Mouse (Mus musculus) heart, embryonic 14.5 days (tissue): ENCODE data around the gene Epc2. TPM values are rescaled to one million over a fixed set of nuclear protein-coding genes. Genes with fewer than 3 reads are reported as not detected.

ENCODE experiments used
- ATAC-seq: fragments of 200-750 bp; cut with Nextera tagmentation; 2 replicates; pipeline ENCODE4 v1.8.0; 2017; ENCODE audit warnings: low read depth, moderate TSS enrichment; ENCODE audit not compliant: insufficient number of reproducible peaks, insufficient read depth, low FRiP score
- H3K27ac ChIP-seq, 2 experiments: fragments of 200-500 bp in 1 of 2; fragments of 300-500 bp in 1 of 2; sonication (generic) in 1 of 2; replicated peaks in 1 of 2; 2 replicates each; pipeline ENCODE4 v1.5.1; 2012 to 2014; ENCODE audit warnings: low read depth in 2 of 2, low read length in 2 of 2, control low read depth in 1 of 2, mild to moderate bottlenecking in 1 of 2, mixed read lengths in 1 of 2; ENCODE audit not compliant: control insufficient read depth in 1 of 2, insufficient read depth in 1 of 2
- H3K27me3 ChIP-seq: fragments of 300-500 bp; sonication (generic); 2 replicates; pipeline ENCODE4 v1.6.1; 2014; ENCODE audit warnings: mild to moderate bottlenecking, low read length, control low read depth; ENCODE audit not compliant: control insufficient read depth, insufficient read depth
- H3K36me3 ChIP-seq: fragments of 300-500 bp; sonication (generic); 2 replicates; pipeline ENCODE4 v1.6.1; 2014; ENCODE audit warnings: mild to moderate bottlenecking, control low read depth, low read length, mixed read lengths; ENCODE audit not compliant: control insufficient read depth, insufficient read depth
- H3K4me1 ChIP-seq, 2 experiments: fragments of 200-500 bp in 1 of 2; fragments of 300-500 bp in 1 of 2; sonication (generic) in 1 of 2; 2 replicates each; pipeline ENCODE4 v1.6.1; 2012 to 2014; ENCODE audit warnings: low read length in 2 of 2, control low read depth in 1 of 2, mixed read lengths in 1 of 2; ENCODE audit not compliant: control insufficient read depth in 2 of 2, insufficient read depth in 2 of 2
- H3K4me2 ChIP-seq: fragments of 300-500 bp; sonication (generic); 2 replicates; pipeline ENCODE4 v1.6.1; 2014; ENCODE audit warnings: mild to moderate bottlenecking, low read length
- H3K4me3 ChIP-seq, 2 experiments: fragments of 200-500 bp in 1 of 2; fragments of 300-500 bp in 1 of 2; sonication (generic) in 1 of 2; 2 replicates each; pipeline ENCODE4 v1.5.1; 2012 to 2014; ENCODE audit warnings: low read length in 2 of 2, mild to moderate bottlenecking in 2 of 2, control low read depth in 1 of 2, low read depth in 1 of 2, moderate library complexity in 1 of 2; ENCODE audit not compliant: control insufficient read depth in 1 of 2, insufficient read depth in 1 of 2
- H3K9ac ChIP-seq: fragments of 300-500 bp; sonication (generic); 2 replicates; pipeline ENCODE4 v1.6.1; 2014; ENCODE audit warnings: mild to moderate bottlenecking, low read length
- H3K9me3 ChIP-seq: fragments of 300-500 bp; sonication (generic); 2 replicates; pipeline ENCODE4 v1.6.1; 2016; ENCODE audit warnings: low read length, control low read depth; ENCODE audit not compliant: control insufficient read depth
- WGBS: fragments of 180-500 bp; shearing (Covaris S2); extraction: QIAGEN DNeasy Blood & Tissue Kit; methylation state at CpG from one replicate; pipeline ENCODE4 v1.1.7; 2014; 5-methylcytosine and 5-hydroxymethylcytosine counted together
- polyA plus RNA-seq: library from polyadenylated mRNA; unstranded; fragments of >200 nt; fragmentation: Nextera tagmentation; extraction: Ambion mirVana; gene quantifications from 2 replicates; pipeline ENCODE4 v1.2.1, GENCODE M21; 2014

Epc2 gene
- polyA plus RNA-seq, 1 experiment from 2014 or later, result 7.3 TPM

GRCm38 (mm10) chr2:49570778-49571101, 119.5 kb downstream of the Epc2 start:
- ATAC-seq, result no peak
- Histone ChIP-seq H3K36me3 (no peaks in the 10 kb centered on the region), H3K9me3 (no peaks in the 10 kb centered on the region), H3K4me3 (no peak overlapping the region), H3K4me2 (0 out of 2 replicates have a peak overlapping the region, but pooled peaks have one; percentile 13), H3K27me3 (no peaks in the 10 kb centered on the region), H3K4me1 (peaks cover 15 to 21% of the 10 kb centered on the region in 2 experiments), H3K27ac (no peak overlapping the region), H3K9ac (no peak overlapping the region)
- WGBS, result 44% methylated on average over 6 of the region's 6 CpGs

DNA sequence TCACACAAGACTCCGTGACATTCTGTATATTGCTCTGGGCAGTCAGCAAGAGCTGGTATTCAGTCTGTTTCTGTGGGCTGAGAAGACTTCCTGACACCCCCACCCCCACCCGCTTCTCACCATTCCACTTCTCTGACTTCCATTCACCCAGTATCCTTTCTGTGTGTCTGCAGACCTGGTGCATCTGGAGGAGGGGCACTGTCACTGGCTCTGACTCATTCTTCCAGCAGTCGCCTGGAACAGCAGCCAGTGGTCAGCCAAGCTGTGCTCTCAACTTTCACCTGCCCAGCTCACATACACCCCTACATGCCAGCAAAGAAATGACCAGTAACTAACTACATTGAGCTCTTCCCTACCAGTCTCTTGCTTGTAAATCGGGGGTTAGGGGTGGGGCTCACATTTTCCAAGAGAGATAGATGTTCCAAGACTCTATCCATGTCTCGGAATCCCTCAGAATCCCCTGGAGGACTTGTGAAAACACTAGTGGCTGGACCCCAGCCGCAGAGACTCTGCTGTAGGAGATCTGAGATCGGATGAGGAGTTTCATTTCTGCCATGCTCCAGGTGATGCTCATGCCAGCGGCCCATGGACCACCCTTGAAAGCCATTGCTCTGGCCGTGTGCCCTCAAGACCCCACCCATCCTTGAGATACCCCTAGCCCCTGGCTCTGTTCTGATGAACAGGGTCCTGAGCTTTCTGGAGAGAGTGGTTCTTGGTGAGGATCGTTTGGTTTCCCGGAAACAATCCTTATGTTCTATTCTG, 120.1 kb downstream of the Epc2 start:
- H3K36me3 ChIP-seq, result no peaks in the 10 kb centered on the region
- ATAC-seq, result no peak
- no peak overlapping the region for H3K9ac ChIP-seq
- H3K4me1 ChIP-seq, result peaks cover 15 to 21% of the 10 kb centered on the region in 2 experiments
- no peak overlapping the region for H3K4me2 ChIP-seq
- H3K27me3 ChIP-seq, result no peaks in the 10 kb centered on the region
- 61% methylated on average over 11 of the region's 11 CpGs for WGBS
- no peak overlapping the region for H3K4me3 ChIP-seq
- H3K9me3 ChIP-seq, result no peaks in the 10 kb centered on the region
- H3K27ac ChIP-seq, result no peak overlapping the region

- Histone ChIP-seq H3K9me3 (no peaks in the 10 kb centered on the region), H3K27me3 (no peaks in the 10 kb centered on the region), H3K27ac (no peak overlapping the region), H3K9ac (no peak overlapping the region), H3K4me3 (no peak overlapping the region), H3K36me3 (no peaks in the 10 kb centered on the region), H3K4me2 (no peak overlapping the region), H3K4me1 (peaks cover 15 to 21% of the 10 kb centered on the region in 2 experiments)
- WGBS, result 67% methylated on average over 12 of the region's 12 CpGs
- no peak for ATAC-seq
Observed at GRCm38 (mm10) chr2:49572111-49572642, 120.9 kb downstream of the Epc2 start.

DNA sequence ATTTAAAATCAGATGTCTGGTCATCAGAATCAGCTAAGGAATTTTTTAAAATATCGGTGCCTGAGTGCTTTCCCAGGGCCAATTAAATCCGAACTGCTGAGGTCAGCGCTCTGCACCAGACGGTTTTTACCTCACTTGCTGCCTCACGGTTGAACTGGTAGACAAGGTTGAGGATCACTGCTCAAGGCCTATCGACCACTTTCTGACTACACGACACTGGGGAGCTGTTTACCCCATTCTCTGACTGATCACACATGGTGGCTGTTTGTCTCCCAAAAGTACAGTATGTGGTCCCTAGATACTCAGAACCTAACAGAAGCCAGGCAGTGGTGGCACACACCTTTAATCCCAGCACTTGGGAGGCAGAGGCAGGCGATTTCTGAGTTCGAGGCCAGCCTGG, 121.4 kb downstream of the Epc2 start:
- Histone ChIP-seq H3K36me3 (no peaks in the 10 kb centered on the region), H3K9me3 (no peaks in the 10 kb centered on the region), H3K9ac (no peak overlapping the region), H3K4me3 (no peak overlapping the region), H3K27ac (no peak overlapping the region), H3K4me1 (peaks cover 15 to 21% of the 10 kb centered on the region in 2 experiments), H3K4me2 (no peak overlapping the region), H3K27me3 (no peaks in the 10 kb centered on the region)
- no peak for ATAC-seq
- 78% methylated on average over 9 of the region's 9 CpGs for WGBS

- Histone ChIP-seq H3K27me3 (no peaks in the 10 kb centered on the region), H3K4me2 (no peak overlapping the region), H3K36me3 (no peaks in the 10 kb centered on the region), H3K4me1 (peaks cover 15 to 21% of the 10 kb centered on the region in 2 experiments), H3K4me3 (no peak overlapping the region), H3K9ac (no peak overlapping the region), H3K9me3 (no peaks in the 10 kb centered on the region), H3K27ac (no peak overlapping the region)
- no peak for ATAC-seq
- WGBS, result 93% methylated on average over 3 of the region's 3 CpGs
Observed at GRCm38 (mm10) chr2:49573282-49573681, 122.0 kb downstream of the Epc2 start.

- no peaks in the 10 kb centered on the region for H3K9me3 ChIP-seq
- no peak overlapping the region for H3K27ac ChIP-seq
- 80% methylated on average over 3 of the region's 3 CpGs for WGBS
- no peaks in the 10 kb centered on the region for H3K36me3 ChIP-seq
- no peak overlapping the region for H3K4me3 ChIP-seq
- no peak overlapping the region for H3K4me2 ChIP-seq
- H3K9ac ChIP-seq, result no peak overlapping the region
- ATAC-seq, result no peak
- H3K4me1 ChIP-seq, result no peaks in the 10 kb centered on the region
- no peaks in the 10 kb centered on the region for H3K27me3 ChIP-seq
Observed at GRCm38 (mm10) chr2:49580585-49580984, 129.3 kb downstream of the Epc2 start.

DNA sequence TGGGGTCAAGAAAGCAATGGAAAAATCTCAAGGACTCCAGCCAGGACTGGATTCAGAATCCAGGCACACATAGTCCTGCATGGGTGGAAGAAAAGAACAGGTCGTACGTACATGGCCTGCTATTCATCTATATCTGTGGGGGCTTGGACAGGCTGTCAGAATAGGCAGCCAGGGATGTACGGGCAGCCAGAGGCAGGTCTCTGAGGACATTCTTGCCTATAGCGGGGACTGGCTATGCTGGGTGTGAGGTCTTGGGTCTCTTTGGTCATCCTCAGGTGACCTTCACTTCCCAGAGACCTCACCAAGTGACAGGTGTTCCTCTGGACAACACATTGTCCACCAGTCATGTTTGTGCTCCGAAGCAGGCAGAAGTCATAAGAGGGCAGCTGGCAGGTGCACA, 131.3 kb downstream of the Epc2 start:
- Histone ChIP-seq H3K4me2 (no peak overlapping the region), H3K27ac (no peak overlapping the region), H3K4me3 (no peak overlapping the region), H3K9me3 (no peaks in the 10 kb centered on the region), H3K9ac (no peak overlapping the region), H3K27me3 (no peaks in the 10 kb centered on the region), H3K36me3 (no peaks in the 10 kb centered on the region), H3K4me1 (no peaks in the 10 kb centered on the region)
- WGBS, result 73% methylated on average over 5 of the region's 5 CpGs
- no peak for ATAC-seq

DNA sequence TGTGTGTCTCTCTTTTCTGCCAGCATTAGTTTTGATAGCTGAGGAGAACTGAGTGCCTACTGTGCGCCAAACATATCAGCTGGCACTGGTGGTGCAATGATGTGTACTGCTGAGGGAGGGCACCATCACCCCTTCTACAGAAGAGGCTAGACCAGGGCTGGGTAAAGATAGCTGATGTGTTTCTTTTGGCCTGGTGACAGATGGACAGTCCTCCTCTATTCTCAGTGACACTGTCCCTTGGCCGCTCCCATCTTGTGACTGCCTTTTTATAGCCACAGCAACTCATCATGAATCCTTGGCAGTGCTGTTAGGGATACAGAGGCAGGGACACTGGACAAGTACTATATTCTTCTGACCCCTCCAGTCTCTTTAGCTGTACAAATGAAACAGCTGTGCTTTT, 132.0 kb downstream of the Epc2 start:
- H3K27ac ChIP-seq, result no peak overlapping the region
- no peak overlapping the region for H3K9ac ChIP-seq
- H3K4me2 ChIP-seq, result no peak overlapping the region
- no peaks in the 10 kb centered on the region for H3K4me1 ChIP-seq
- H3K4me3 ChIP-seq, result no peak overlapping the region
- no peaks in the 10 kb centered on the region; the same call in 1 of the 2 replicates for H3K9me3 ChIP-seq
- no peaks in the 10 kb centered on the region for H3K36me3 ChIP-seq
- no peaks in the 10 kb centered on the region for H3K27me3 ChIP-seq
- no peak for ATAC-seq
- 76% methylated on average over 2 of the region's 2 CpGs for WGBS
